Mouse (Mus musculus): ENCODE measurements around the gene Nox3.

The Nox3 gene

GRCm38 (mm10) chr17:3696161-3696560 lies at the start of gene Nox3:
Gene Nox3, minus strand, starts transcription at chr17:3696261.
- no peak for DNase-seq (ENCODE audit: low spot score)

DNA sequence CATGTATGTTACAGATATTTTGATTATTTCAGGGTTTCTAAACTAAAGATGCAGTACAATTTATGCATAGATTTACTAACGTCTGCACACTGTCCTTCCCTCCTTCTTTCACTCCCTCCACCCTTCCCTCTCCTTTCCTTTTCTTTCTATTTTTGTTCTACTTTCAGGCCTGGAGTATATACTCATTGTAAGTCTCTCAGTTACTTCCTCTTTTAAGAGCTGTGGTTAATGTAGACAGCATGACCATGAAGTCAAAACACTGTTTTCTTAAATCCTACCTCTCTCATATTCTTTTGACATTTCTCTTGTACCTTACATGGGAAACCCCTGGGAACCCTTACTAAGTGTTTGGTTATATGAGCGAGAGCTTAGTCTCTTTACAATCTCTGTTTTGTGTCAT lies 48.3 kb upstream of the Nox3 start:
- no peak for DNase-seq (ENCODE audit: low spot score)

GRCm38 (mm10) chr17:3736936-3737335 lies 40.9 kb upstream of the Nox3 start:
- DNase-seq (ENCODE audit: low spot score): no peak

DNA sequence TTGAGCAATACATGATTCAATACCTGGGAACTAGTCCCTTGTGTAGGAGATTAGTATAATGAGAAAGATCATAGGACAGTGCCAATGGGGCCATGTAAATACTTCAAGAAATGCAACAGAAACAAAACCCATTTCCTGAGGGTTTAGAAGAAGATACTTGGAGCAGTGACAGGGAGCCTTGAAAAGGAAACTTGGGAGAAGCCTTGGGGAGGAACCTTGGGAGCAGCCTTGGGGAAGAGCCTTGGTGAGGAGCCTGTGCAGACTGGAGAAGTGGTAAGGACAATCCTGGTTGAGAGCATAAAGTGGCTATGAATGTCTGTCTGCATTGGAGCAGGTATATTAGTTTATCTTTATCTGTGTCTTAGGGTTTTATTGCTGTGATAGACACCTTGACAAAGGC lies 38.2 kb upstream of the Nox3 start:
- no peak for DNase-seq (ENCODE audit: low spot score)

GRCm38 (mm10) chr17:3705350-3705930 lies 9.4 kb upstream of the Nox3 start:
- DNase-seq (ENCODE audit: low spot score): no peak

- no peak for DNase-seq (ENCODE audit: low spot score)
Measured at GRCm38 (mm10) chr17:3702320-3702719, 6.3 kb upstream of the Nox3 start.

DNA sequence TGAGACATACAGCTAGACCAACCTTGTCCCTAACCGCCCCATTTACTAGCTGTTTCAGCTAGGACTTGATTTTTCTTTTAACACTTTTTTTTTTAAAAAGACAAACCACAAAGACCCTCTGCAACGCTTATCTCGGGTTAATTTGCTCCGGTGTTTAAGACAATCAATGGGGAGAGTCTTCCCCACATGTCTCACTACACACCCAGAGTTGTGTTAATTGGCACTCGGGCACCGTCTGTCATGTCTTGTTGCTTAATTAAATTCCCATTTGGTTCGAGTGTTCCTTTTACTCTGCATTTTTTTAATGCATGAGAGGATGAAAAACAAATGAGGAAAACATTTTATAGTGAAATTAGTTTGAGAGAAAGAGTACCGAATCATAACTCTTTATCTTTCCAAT lies 3.2 kb downstream of the Nox3 start:
- no peak for DNase-seq (ENCODE audit: low spot score)

GRCm38 (mm10) chr17:3690499-3691258 lies 5.4 kb downstream of the Nox3 start:
- no peak for DNase-seq (ENCODE audit: low spot score)

DNA sequence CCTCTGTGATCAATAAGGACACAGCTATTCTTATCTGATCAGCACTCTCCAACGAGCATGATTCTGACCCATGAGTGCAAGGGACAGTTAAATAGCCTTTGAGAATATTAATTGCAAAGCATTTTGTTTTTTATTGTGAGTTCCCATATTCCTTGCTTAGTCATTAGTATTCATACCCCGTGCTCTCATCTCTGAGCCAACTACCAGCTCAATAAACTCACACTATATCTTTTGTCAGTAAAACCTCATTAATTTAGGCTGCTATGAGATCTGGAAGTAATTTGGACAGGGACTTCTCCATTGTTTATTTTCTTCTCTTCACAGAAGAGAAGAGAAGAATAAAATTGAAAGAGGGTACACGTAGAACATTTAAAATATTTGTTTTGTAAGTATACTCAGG lies 12.4 kb downstream of the Nox3 start:
- DNase-seq (ENCODE audit: low spot score): no peak

DNA sequence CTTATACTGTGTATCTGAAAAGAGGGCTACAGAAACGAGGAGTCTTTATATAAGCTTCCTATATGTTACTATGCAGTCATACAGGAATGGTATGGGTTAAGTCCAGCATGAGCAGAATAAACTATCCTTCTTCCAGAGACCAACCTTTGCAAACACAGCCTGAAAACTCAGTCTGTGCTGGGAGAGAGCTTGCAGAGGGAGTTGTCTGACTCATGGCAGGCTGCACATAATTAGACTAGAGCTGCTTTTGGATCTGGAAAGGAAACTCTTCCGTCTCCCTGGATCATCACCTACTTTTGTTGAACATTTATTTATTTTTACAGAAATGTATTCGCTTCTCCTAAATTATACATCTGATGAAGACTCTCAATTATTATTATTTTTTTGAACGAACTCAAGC lies 26.8 kb downstream of the Nox3 start:
- no peak for DNase-seq (ENCODE audit: low spot score)

DNA sequence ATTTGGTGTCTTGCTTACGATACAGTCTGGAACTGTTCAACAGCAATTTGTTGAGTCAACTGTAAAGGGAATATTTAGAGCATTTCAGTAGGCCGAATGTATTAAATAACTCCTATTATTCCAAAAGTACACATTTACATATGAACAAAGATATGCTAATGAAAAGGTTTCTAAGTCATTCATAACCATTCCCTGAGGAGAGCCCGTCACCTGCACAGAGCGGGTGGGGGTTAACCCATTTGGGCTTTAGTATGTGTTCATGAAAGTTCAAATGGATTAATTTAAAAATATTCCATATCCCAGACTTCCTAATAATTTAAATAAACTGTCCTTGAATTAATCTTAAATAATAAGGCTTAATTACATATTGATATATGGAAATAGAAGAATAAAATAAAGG lies 28.8 kb downstream of the Nox3 start:
- no peak for DNase-seq (ENCODE audit: low spot score)

DNA sequence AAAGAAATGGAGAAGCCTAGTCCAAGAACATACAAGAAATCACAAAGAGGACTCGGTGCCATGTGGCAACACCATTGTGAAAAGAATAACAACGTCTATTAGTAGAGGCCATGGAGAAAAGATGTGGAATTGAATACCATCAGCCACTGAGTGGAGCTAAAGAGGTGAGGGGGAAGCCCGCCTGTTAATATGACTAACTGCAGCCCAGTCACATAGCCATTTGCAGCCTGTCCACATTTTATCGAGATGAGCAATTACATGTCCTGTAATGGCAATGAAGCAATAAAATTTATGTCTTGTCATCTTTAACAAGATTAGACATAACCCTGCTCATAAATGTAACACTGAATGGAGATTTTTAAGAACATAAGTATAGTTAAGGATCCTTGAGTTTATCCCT lies 30.7 kb downstream of the Nox3 start:
- no peak for DNase-seq (ENCODE audit: low spot score)

- no peak for DNase-seq (ENCODE audit: low spot score)
Measured at GRCm38 (mm10) chr17:3659497-3659896, 36.6 kb downstream of the Nox3 start.

- DNase-seq (ENCODE audit: low spot score): no peak
Measured at GRCm38 (mm10) chr17:3650377-3650776, 45.7 kb downstream of the Nox3 start.

GRCm38 (mm10) chr17:3643582-3643981 lies 52.5 kb downstream of the Nox3 start:
- no peak for DNase-seq (ENCODE audit: low spot score)

GRCm38 (mm10) chr17:3641456-3641855 lies 54.6 kb downstream of the Nox3 start:
- no peak for DNase-seq (ENCODE audit: low spot score)

DNA sequence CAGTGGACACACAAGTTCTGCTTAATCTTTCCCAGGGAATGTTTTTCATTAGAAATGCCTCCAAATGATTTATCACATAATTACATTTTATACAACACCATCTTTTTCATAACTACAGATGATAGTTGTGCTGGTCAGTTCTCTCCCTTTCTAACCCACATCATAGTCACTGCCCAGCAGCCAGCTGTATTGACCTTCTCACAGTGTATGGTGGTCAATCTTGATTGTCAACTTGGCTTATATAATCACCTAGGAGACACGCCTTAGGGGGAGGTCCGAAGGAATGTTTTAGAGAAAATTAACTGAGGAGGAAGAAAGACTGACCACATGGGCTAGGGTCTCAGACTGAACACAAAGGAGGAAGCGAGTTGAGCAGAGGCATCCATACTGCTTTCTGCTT lies 57.3 kb downstream of the Nox3 start:
- DNase-seq (ENCODE audit: low spot score): no peak

- DNase-seq (ENCODE audit: low spot score): no peak
Measured at GRCm38 (mm10) chr17:3632501-3632900, 63.6 kb downstream of the Nox3 start.

DNA sequence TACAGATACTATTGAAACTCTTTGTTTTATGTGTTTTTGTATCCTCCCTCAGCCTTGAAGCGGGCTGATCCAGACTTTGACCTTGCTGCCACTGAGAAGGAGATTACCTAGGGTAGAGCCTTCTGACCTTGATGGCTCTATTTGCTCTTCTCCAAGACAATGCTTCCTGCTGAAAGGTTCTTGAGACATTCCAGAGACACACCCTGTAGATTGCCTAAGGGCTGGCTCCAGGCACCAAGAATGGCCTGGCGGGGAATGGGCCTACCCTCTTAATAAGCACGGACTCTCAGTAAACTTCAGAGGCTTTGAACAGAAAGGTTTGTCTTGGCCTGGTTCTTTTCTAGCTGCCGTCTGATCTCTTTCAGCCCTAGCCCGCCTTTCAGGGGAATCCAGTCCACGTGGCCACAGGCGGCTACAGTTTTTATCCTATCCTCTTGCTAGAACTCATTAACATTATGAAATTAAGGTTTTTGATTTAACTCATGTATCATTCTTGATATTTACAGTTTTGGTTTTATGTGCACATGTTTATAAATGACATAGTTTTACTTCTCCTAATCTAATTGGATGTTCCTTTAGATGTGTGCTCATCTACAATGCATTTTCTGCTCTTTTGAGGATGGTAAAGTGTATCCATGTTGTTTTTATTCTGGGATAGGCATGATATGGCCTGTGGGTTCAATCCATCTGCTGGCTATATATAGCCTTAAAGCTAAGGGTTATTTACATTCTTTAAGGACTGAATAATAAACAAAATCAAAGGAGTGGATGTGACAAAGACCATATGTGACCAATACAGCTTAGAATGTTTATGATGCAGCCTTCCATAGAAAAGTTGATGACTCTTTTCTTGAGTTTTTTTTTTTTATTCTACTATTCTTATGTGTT lies 79.5 kb downstream of the Nox3 start:
- no peak for DNase-seq (ENCODE audit: low spot score)

GRCm38 (mm10) chr17:3615553-3615952 lies 80.5 kb downstream of the Nox3 start:
- no peak for DNase-seq (ENCODE audit: low spot score)

DNA sequence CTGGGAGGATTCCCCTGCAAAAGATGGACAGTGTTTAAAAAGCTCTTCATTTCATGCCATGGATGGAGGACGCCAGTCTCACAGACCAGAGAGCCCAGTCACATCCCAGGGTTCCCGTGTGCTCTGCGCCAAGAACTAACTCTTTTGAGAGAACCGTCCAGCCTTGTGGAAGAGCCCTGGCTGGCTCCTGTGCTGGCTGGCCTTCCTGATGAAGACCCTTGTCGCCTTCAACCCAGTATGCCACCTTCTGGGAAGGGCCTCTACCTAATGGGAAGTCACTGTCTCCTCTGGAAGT lies 84.3 kb downstream of the Nox3 start:
- DNase-seq (ENCODE audit: low spot score): no peak

GRCm38 (mm10) chr17:3610928-3611780 lies 84.9 kb downstream of the Nox3 start:
- no peak for DNase-seq (ENCODE audit: low spot score)

Data from urinary bladder, postnatal 10 days (tissue).